Mouse (Mus musculus) T-helper 1 cell (primary cell): Measurements from ENCODE around the gene Runx1.

ENCODE experiments used
- in situ Hi-C: fragments of 300-600 bp; cut with MboI, MseI; formaldehyde crosslinking; loops from one replicate; pipeline ENCODE4 v1.15.1; 2025; ENCODE audit warnings: high pct_unique_total_duplicates

Gene Runx1

GRCm38 (mm10) chr16:92825908-92826650 is at the start of gene Runx1:
Gene Runx1 (minus strand): TSS chr16:92826149.
- in situ Hi-C loops, result loop anchor here (10.0 kb wide), 1 partner anchor 469 kb away; no protein-coding TSS in a partner anchor

- in situ Hi-C loops, result no loop called here
Observed at GRCm38 (mm10) chr16:92874015-92874414, 48.1 kb upstream of the Runx1 start.

- in situ Hi-C loops, result no loop called here
Observed at GRCm38 (mm10) chr16:92871728-92872127, 45.8 kb upstream of the Runx1 start.

- in situ Hi-C loops, result loop anchor here (10.0 kb wide), 1 partner anchor 1546 kb away; no protein-coding TSS in a partner anchor
Observed at GRCm38 (mm10) chr16:92868550-92868949, 42.6 kb upstream of the Runx1 start.

- in situ Hi-C loops, result loop anchor here (10.0 kb wide), 1 partner anchor 1547 kb away; no protein-coding TSS in a partner anchor
Observed at GRCm38 (mm10) chr16:92867261-92867935, 41.4 kb upstream of the Runx1 start.

GRCm38 (mm10) chr16:92865314-92865713 is 39.4 kb upstream of the Runx1 start:
- in situ Hi-C loops, result loop anchor here (10.0 kb wide), 1 partner anchor 1549 kb away; no protein-coding TSS in a partner anchor

GRCm38 (mm10) chr16:92864191-92864590 is 38.2 kb upstream of the Runx1 start:
- in situ Hi-C loops, result loop anchor here (10.0 kb wide), 1 partner anchor 1551 kb away; no protein-coding TSS in a partner anchor

GRCm38 (mm10) chr16:92863179-92863578 is 37.2 kb upstream of the Runx1 start:
- in situ Hi-C loops, result loop anchor here (10.0 kb wide), 1 partner anchor 1552 kb away; no protein-coding TSS in a partner anchor

GRCm38 (mm10) chr16:92862430-92862829 is 36.5 kb upstream of the Runx1 start:
- in situ Hi-C loops, result loop anchor here (10.0 kb wide), 1 partner anchor 1552 kb away; no protein-coding TSS in a partner anchor

GRCm38 (mm10) chr16:92861571-92861970 is 35.6 kb upstream of the Runx1 start:
- in situ Hi-C loops, result loop anchor here (10.0 kb wide), 1 partner anchor 1553 kb away; no protein-coding TSS in a partner anchor

- in situ Hi-C loops, result loop anchor here (10.0 kb wide), 1 partner anchor 1554 kb away; no protein-coding TSS in a partner anchor
Observed at GRCm38 (mm10) chr16:92860649-92861048, 34.7 kb upstream of the Runx1 start.

- in situ Hi-C loops, result no loop called here
Observed at GRCm38 (mm10) chr16:92856779-92857178, 30.8 kb upstream of the Runx1 start.

- in situ Hi-C loops, result no loop called here
Observed at GRCm38 (mm10) chr16:92852276-92852675, 26.3 kb upstream of the Runx1 start.

GRCm38 (mm10) chr16:92850416-92850815 is 24.5 kb upstream of the Runx1 start:
- in situ Hi-C loops, result no loop called here

GRCm38 (mm10) chr16:92847762-92848300 is 21.9 kb upstream of the Runx1 start:
- in situ Hi-C loops, result no loop called here

GRCm38 (mm10) chr16:92845244-92846225 is 19.6 kb upstream of the Runx1 start:
- in situ Hi-C loops, result no loop called here

- in situ Hi-C loops, result no loop called here
Observed at GRCm38 (mm10) chr16:92838709-92839108, 12.8 kb upstream of the Runx1 start.

GRCm38 (mm10) chr16:92831341-92831740 is 5.4 kb upstream of the Runx1 start:
- in situ Hi-C loops, result no loop called here

- in situ Hi-C loops, result no loop called here
Observed at GRCm38 (mm10) chr16:92830479-92830878, 4.5 kb upstream of the Runx1 start.

GRCm38 (mm10) chr16:92828308-92828862 is 2.4 kb upstream of the Runx1 start:
- in situ Hi-C loops, result loop anchor here (10.0 kb wide), 1 partner anchor 466 kb away; no protein-coding TSS in a partner anchor
